Mouse (Mus musculus) small intestine, adult 2 months (tissue): Measurements from ENCODE around the gene Kcnh4.

Experiments
- CTCF ChIP-seq: fragments of 200-500 bp; IDR thresholded peaks from 2 replicates; pipeline ENCODE4 v1.5.1; 2012; ENCODE audit warnings: low read depth, mild to moderate bottlenecking, control low read depth, inconsistent platforms, low read length, moderate library complexity, mixed read lengths; ENCODE audit not compliant: insufficient replicate concordance, insufficient read length; ENCODE audit errors: extremely low read depth
- POLR2A ChIP-seq: fragments of 200-500 bp; IDR thresholded peaks from 2 replicates; pipeline ENCODE4 v1.6.1; 2012; ENCODE audit warnings: low read depth, mild to moderate bottlenecking, control low read depth, inconsistent platforms, low read length, moderate library complexity

DNA sequence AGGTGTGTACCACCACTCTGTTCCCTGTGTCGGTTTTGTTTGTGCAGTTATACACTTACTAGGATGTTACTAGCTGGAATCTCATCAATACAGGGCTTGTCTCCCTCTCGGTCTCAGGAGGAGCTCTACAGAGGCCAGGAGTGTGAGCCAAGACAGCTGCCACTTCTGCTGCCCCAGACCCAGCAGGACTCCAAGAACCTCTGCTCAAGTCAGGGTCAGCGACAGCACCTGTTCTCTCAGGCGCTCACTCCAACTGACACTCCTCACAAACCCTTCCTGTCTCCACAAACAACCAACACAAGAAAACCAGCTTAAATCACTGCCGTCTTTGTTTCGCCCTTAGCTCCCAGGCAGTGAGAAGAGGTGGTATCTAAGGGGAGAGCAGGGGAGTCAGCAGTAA is 31.1 kb downstream of the Kcnh4 start:
- TF ChIP-seq CTCF (no peak), POLR2A (no peak)
